Mouse (Mus musculus) adrenal gland, adult 18-20 months (tissue): Measurements from ENCODE around the gene Olfr1012. TPM values are rescaled to one million over a fixed set of nuclear protein-coding genes. Genes with fewer than 3 reads are reported as not detected.
"Not testable (repeated sequence)": the region's sequence is repeated elsewhere in the genome, so short reads cannot be mapped to it uniquely, and the experiment has no call there.

Experiments
- DNase-seq, 2 experiments: peaks; one replicate each; pipeline ENCODE4 v3.0.0; 2021 to 2022; ENCODE audit warnings: low spot score in 2 of 2
- long read RNA-seq, 2 experiments: library from polyadenylated mRNA; stranded (forward); transcript quantifications; one replicate each; pipeline ENCODE4 v2.0.0; 2021
- total RNA-seq, 2 experiments: library from RNA; stranded (reverse); gene quantifications; 1 replicate in 1 of 2; 2 replicates in 1 of 2; pipeline ENCODE4 v1.2.3; 2021

Gene Olfr1012
- not detected for total RNA-seq
- long read RNA-seq, experiment 1, result 0 reads
- long read RNA-seq, experiment 2, result 0 reads

GRCm38 (mm10) chr2:85762666-85763065 is at the start of gene Olfr1012:
Gene Olfr1012, minus strand, starts transcription at chr2:85762766.
- no peak for DNase-seq

GRCm38 (mm10) chr2:85804501-85804900 is 41.9 kb upstream of the Olfr1012 start:
- DNase-seq, result no peak

DNA sequence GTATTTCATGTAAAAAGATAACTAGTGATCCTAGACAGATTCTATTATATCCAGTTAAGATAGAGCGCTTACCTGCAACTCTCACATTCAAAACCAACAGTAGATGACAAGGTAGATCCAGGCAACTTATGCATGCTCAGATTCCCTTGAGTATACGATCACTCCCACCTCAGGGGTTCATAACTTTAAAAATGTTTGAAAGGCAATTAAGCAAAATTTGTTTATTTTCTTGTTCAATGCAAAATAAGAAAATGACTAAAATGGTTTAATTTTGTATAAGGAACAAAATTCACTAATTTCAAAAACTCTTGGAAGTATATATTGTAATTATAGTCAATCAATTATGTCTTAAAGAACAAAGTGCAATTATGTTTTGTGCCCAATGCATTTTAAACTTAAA is 39.9 kb upstream of the Olfr1012 start, which contains the start of gene Olfr1016:
Gene Olfr1016 (minus strand): TSS at position 101 of the 400 bp plus-strand sequence.
- DNase-seq, result no peak

DNA sequence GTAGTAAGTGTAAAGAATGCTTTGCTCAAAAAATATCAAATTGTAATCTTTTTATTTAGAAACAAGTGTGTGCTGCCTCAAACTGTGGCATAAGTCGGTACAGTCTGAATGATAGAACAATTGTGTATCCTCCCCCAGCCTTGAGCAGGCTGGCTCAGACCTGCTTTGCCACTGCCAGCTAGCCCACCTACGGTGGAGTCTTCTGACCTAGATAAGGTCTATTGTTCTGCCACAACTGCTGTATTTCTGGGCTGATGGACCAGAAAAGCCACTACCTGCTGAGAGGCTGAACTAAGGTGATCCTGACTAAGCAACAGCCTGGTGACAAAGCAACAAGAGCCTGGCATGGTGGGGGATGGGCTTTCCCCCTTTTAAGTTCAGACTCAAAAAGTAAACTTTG is 29.8 kb upstream of the Olfr1012 start:
- no peak for DNase-seq

- no peak for DNase-seq
Measured at GRCm38 (mm10) chr2:85781717-85782116, 19.2 kb upstream of the Olfr1012 start, which contains the start of gene Olfr1015. Gene Olfr1015, plus strand, starts transcription at chr2:85782017.

- DNase-seq, result no peak
Measured at GRCm38 (mm10) chr2:85772413-85772812, 9.8 kb upstream of the Olfr1012 start, which contains the start of gene Olfr1014. Gene Olfr1014, plus strand, starts transcription at chr2:85772713.

DNA sequence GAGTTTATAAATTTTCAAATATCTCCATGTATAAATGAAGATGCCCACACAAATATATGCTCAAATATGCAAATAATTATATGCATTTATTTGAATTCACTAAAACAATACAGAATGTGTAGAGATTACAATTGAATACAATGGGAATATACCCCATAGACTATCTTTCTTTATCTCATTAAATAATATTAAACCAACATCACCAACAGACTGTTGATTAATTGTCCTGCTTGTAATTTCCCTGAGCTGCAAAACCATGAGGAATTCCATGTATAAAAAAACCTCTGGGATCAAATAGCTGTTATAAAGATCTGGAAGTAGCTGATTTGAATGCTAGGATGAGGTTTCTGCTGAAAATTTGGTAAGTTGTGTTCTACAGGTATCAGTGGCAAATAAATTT is 4.2 kb upstream of the Olfr1012 start, which contains the start of gene Olfr1013:
Gene Olfr1013 (plus strand): TSS at position 301 of the 400 bp plus-strand sequence.
- no peak for DNase-seq

- no peak for DNase-seq
Measured at GRCm38 (mm10) chr2:85753822-85754221, 8.7 kb downstream of the Olfr1012 start.

GRCm38 (mm10) chr2:85725793-85726192 is 36.8 kb downstream of the Olfr1012 start:
- peak in 1 of 2 experiments; percentile 26 for DNase-seq

DNA sequence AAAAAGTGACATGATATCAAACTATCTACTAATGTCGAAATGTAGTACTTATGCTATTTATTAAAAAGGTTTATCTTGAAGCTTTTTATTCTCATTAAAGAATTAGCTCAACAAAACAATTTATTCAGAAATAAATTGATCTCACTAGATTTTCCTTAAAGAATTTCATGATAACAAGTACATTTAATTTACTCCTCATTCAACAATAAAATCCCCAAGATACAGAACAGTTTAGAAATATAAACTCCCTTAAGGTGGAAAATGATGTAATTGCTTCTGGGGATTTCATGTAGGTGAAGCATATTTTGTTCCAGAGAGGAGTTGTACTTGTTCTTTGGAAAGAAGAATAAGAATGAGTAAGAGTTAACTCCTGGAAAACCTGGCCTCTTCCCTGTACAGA is 47.4 kb downstream of the Olfr1012 start, which contains the start of gene Olfr1009:
Gene Olfr1009 (plus strand): TSS at position 301 of the 400 bp plus-strand sequence.
- DNase-seq, result no peak

- no peak for DNase-seq
Measured at GRCm38 (mm10) chr2:85711159-85711558, 51.4 kb downstream of the Olfr1012 start.

DNA sequence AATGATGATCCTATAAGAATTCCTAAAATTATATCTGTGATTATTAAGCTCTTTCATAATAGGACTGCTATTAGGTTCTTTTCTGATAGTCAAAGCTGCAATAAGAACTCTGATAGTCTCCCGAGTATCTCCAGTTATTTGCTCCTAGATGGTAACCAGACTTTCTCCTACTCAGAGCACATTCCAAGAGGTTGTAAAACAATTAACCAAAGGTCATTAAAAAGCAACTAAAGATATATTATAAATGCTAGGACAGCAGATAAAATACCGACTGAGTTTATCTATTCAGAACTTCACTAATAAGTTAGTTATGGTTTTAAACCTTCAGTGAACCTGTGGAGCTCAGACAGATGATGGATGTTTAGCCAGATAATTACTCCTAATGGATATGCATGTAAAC is 51.9 kb downstream of the Olfr1012 start:
- not testable (repeated sequence) for DNase-seq

Other genes starting within 250 kb of the Olfr1012 start
- gene 4833423E24Rik, start 243.7 kb downstream of the Olfr1012 start, total RNA-seq, result under 1 TPM; 0.13 to 0.20 TPM
- not detected for gene Olfr996, start 183.6 kb downstream of the Olfr1012 start, total RNA-seq
- not detected for gene Olfr998, start 173.8 kb downstream of the Olfr1012 start, total RNA-seq
- not detected for gene Olfr1000, start 150.9 kb downstream of the Olfr1012 start, total RNA-seq
- gene Olfr1002, start 112.1 kb downstream of the Olfr1012 start, total RNA-seq, result not detected
- gene Olfr154, start 98.3 kb downstream of the Olfr1012 start, total RNA-seq, result not detected
- not detected for gene Olfr1006, start 84.0 kb downstream of the Olfr1012 start, total RNA-seq
- gene Olfr1008, start 73.3 kb downstream of the Olfr1012 start, total RNA-seq, result not detected
- gene Olfr1009, start 47.3 kb downstream of the Olfr1012 start, total RNA-seq, result not detected
- gene Olfr1013, start 4.3 kb upstream of the Olfr1012 start, total RNA-seq, result not detected
- gene Olfr1014, start 9.9 kb upstream of the Olfr1012 start, total RNA-seq, result not detected
- not detected for gene Olfr1015, start 19.3 kb upstream of the Olfr1012 start, total RNA-seq
- gene Olfr1016, start 39.8 kb upstream of the Olfr1012 start, total RNA-seq, result not detected
- gene Olfr1018, start 55.7 kb upstream of the Olfr1012 start, total RNA-seq, result not detected
- gene Olfr1019, start 82.7 kb upstream of the Olfr1012 start, total RNA-seq, result not detected
- not detected for gene Olfr1020, start 84.3 kb upstream of the Olfr1012 start, total RNA-seq
- gene Olfr1022, start 105.8 kb upstream of the Olfr1012 start, total RNA-seq, result not detected
- not detected for gene Olfr1023, start 122.9 kb upstream of the Olfr1012 start, total RNA-seq
- gene Olfr1024, start 142.3 kb upstream of the Olfr1012 start, total RNA-seq, result not detected
- not detected for gene Olfr1025-ps1, start 152.4 kb upstream of the Olfr1012 start, total RNA-seq
- not detected for gene Olfr1026, start 158.8 kb upstream of the Olfr1012 start, total RNA-seq
- not detected for gene Olfr1028, start 187.7 kb upstream of the Olfr1012 start, total RNA-seq
- under 1 TPM in 1 of 2 experiments, not detected in 1; 0.30 TPM for gene Olfr1029, start 211.1 kb upstream of the Olfr1012 start, total RNA-seq
- gene Olfr1030, start 216.5 kb upstream of the Olfr1012 start, total RNA-seq, result not detected
- not detected for gene Olfr1031, start 227.5 kb upstream of the Olfr1012 start, total RNA-seq
- not detected for gene Olfr1032, start 242.8 kb upstream of the Olfr1012 start, total RNA-seq